Mouse (Mus musculus) forebrain, embryonic 16.5 days (tissue): ENCODE results near the gene Sh3bgrl3. TPM values are rescaled to one million over a fixed set of nuclear protein-coding genes. Genes with fewer than 3 reads are reported as not detected.

Experiments used
- ATAC-seq: fragments of 200-750 bp; cut with Nextera tagmentation; 2 replicates; pipeline ENCODE4 v1.8.0; 2017; ENCODE audit warnings: mild to moderate bottlenecking, moderate library complexity
- H3K27ac ChIP-seq: fragments of 300-500 bp; sonication (generic); 2 replicates; pipeline ENCODE4 v1.5.1; 2014; ENCODE audit warnings: low read length, control low read depth
- H3K27me3 ChIP-seq: fragments of 300-500 bp; sonication (generic); replicated peaks from 2 replicates; pipeline ENCODE4 v1.6.1; 2014; ENCODE audit warnings: low read length; ENCODE audit not compliant: control insufficient read depth, insufficient read depth
- H3K36me3 ChIP-seq: fragments of 300-500 bp; sonication (generic); 2 replicates; pipeline ENCODE4 v1.6.1; 2014; ENCODE audit not compliant: control insufficient read depth, insufficient read depth
- H3K4me1 ChIP-seq: fragments of 300-500 bp; sonication (generic); replicated peaks from 2 replicates; pipeline ENCODE4 v1.6.1; 2014; ENCODE audit warnings: low read length; ENCODE audit not compliant: control insufficient read depth, insufficient read depth
- H3K4me2 ChIP-seq: fragments of 300-500 bp; sonication (generic); 2 replicates; pipeline ENCODE4 v1.6.1; 2014; ENCODE audit warnings: mild to moderate bottlenecking, low read length, control low read depth
- H3K4me3 ChIP-seq: fragments of 300-500 bp; sonication (generic); replicated peaks from 2 replicates; pipeline ENCODE4 v1.5.1; 2014; ENCODE audit warnings: mild to moderate bottlenecking, low read length, control low read depth
- H3K9ac ChIP-seq: fragments of 300-500 bp; sonication (generic); replicated peaks from 2 replicates; pipeline ENCODE4 v1.6.1; 2014; ENCODE audit warnings: low read depth, low read length, control low read depth
- H3K9me3 ChIP-seq: fragments of 300-500 bp; sonication (generic); 2 replicates; pipeline ENCODE4 v1.6.1; 2016; ENCODE audit warnings: low read length; ENCODE audit not compliant: control insufficient read depth
- WGBS: fragments of 180-500 bp; shearing (Covaris S2); extraction: QIAGEN DNeasy Blood & Tissue Kit; methylation state at CpG from one replicate; pipeline ENCODE4 v1.1.7; 2014; 5-methylcytosine and 5-hydroxymethylcytosine counted together
- polyA plus RNA-seq: library from polyadenylated mRNA; unstranded; fragments of >200 nt; fragmentation: Nextera tagmentation; extraction: Ambion mirVana; gene quantifications from 2 replicates; pipeline ENCODE4 v1.2.1, GENCODE M21; 2015

The Sh3bgrl3 gene
- polyA plus RNA-seq, 1 experiment from 2014 or later: 354 TPM

DNA sequence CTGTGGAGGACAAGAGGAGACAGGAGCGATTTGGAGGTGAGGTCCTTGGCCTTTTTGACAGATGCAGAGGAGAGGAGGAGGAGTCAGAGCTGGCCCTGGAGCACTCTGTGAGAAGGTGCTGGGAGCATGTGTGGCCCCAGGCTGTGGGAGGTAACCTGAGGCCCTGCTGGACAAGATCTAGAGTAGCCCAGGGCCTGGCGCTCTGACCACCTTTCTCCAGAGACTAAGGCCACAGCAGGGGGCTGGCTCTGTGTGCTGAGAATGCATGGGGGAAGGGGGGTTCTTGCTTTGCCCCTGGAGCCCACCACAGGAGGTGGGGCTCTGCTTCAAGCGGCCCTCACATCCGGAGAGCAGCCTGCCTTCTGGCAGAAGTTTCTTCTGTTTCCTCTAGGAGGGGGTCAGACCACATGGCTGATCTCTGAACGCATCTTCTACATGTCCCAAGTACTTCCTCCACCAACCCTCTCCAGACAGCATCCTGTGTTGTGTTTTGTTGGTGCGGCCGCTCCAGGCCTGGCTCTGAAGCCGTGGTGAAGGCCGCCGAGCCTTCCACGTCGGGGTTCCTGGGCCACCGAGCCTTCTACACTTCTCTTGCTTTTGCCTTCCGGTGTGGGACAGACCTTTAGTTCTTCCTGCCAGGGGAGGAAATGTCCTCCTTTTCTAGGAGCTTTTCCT, 10.3 kb downstream of the Sh3bgrl3 start:
- no peak overlapping the region for H3K4me3 ChIP-seq
- no peaks in the 10 kb centered on the region for H3K9me3 ChIP-seq
- no peaks in the 10 kb centered on the region for H3K27me3 ChIP-seq
- no peaks in the 10 kb centered on the region for H3K4me1 ChIP-seq
- WGBS: 76% methylated on average over 14 of the region's 14 CpGs
- H3K4me2 ChIP-seq: no peak overlapping the region
- ATAC-seq: no peak
- no peaks in the 10 kb centered on the region for H3K36me3 ChIP-seq
- no peak overlapping the region for H3K27ac ChIP-seq
- no peak overlapping the region for H3K9ac ChIP-seq

DNA sequence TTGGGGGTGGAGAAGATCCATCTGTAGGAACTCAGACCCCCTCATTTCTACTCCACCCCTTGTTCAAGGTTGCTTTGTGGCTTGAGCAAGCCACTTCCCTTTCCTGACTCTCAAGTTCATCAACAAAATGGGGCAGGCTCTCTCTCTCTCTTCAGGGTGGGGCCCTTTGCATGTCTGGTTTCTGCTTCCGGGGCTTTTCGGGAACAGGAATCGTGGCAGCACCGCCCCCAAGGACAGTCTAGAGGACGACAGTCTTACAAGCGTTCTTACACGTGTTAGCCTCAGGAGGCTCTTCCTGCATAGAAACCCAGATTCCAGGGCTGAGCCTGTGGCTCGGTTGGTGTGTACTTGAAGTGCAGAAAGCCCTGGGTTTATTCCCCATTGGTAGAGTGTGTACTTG, 11.6 kb downstream of the Sh3bgrl3 start:
- no peaks in the 10 kb centered on the region for H3K27me3 ChIP-seq
- H3K36me3 ChIP-seq: no peaks in the 10 kb centered on the region
- ATAC-seq: no peak
- no peaks in the 10 kb centered on the region for H3K4me1 ChIP-seq
- H3K9me3 ChIP-seq: no peaks in the 10 kb centered on the region
- H3K9ac ChIP-seq: no peak overlapping the region
- H3K4me3 ChIP-seq: no peak overlapping the region
- no peak overlapping the region for H3K27ac ChIP-seq
- H3K4me2 ChIP-seq: no peak overlapping the region
- WGBS: 90% methylated on average over 8 of the region's 8 CpGs

DNA sequence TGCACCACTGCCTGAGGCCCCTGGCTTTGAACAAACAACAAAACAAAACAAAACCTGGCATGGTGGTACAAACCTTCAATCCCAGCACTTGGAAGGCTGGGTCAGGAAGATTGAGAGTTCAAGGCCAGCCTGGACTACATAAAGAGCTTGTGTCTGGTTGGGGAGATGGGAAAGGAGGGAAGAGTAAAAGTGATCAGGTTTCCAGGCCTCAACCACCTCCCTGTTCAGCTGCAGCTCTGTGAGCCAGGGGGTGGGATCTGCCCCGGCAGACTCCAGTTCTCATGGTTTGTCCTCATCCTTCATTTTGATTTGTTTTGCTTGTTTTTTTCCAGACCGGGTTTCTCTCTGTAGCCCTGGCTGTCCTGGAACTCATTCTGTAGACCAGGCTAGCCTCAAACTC, 12.1 kb downstream of the Sh3bgrl3 start:
- no peaks in the 10 kb centered on the region for H3K27me3 ChIP-seq
- no peak overlapping the region for H3K27ac ChIP-seq
- WGBS: 95% methylated on average over 2 of the region's 2 CpGs
- H3K4me2 ChIP-seq: no peak overlapping the region
- no peaks in the 10 kb centered on the region for H3K4me1 ChIP-seq
- no peak overlapping the region for H3K9ac ChIP-seq
- H3K4me3 ChIP-seq: no peak overlapping the region
- H3K9me3 ChIP-seq: no peaks in the 10 kb centered on the region
- ATAC-seq: no peak
- no peaks in the 10 kb centered on the region for H3K36me3 ChIP-seq

DNA sequence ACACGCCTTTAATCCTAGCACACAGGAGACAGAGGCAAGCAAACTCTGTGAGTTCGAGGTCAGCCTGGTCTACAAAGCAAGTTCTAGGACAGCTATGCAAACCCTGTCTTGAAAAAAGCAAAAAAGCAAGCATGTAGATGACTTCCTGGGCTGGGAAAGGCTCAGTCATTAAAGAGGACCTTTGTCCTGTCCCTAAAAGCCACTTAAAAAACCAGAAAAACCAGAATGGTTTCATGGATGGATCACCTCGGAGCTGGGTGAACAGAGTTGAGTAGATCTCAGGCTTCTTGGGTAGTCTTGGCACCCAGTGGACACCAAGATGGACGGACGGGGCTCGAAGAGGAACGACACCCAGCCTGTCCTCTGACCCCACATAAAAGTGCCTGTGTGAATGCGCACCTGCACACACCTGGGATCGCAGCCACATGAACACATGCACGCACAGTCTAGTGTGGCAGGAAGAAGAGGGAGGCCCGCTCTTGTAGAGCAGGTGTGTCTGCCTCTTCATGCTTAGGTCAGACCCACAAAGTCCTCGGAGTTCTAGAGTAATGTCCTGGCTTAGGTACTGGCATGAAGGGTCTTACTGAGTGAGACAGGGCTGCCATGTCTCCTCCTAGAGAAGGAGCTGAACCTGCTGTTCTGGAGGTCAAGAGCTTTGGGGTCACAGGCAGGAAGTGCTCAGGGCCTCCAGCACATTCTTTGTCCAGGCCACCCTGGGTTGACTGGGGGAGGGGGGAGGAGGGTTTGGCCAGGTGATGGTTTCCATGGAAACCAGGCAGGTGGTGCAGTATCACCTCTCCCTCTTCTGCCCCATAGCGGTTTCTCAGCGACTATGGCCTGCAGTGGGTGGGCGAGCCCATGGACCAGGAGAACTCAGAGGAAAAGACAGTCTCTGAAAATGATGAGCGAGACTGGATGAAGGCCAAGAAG, 13.1 kb downstream of the Sh3bgrl3 start:
- WGBS: 90% methylated on average over 16 of the region's 16 CpGs
- no peaks in the 10 kb centered on the region for H3K27me3 ChIP-seq
- H3K4me3 ChIP-seq: no peak overlapping the region
- no peak overlapping the region for H3K9ac ChIP-seq
- no peaks in the 10 kb centered on the region for H3K4me1 ChIP-seq
- no peak for ATAC-seq
- no peaks in the 10 kb centered on the region for H3K36me3 ChIP-seq
- H3K4me2 ChIP-seq: no peak overlapping the region
- H3K27ac ChIP-seq: no peak overlapping the region
- H3K9me3 ChIP-seq: no peaks in the 10 kb centered on the region

DNA sequence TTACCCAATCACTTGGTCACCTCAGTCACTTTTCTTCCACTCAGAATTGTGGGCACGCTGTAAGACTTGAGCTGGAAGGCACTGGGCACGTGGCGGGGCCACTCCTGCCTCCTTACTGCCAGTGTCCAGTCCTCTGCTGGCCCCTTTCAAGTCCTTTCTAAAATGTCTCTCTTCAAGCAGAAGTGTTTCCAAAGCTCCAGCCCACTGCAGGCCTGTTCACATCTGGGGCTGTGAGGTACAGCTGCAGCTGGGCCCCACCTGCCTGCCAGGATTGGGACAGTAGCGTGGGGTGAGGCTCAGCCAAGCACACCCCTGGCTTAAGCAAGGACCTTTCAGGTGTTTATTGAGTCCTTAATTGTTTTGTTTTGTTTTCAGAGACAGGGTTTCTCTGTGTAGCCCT, 14.6 kb downstream of the Sh3bgrl3 start:
- H3K36me3 ChIP-seq: no peaks in the 10 kb centered on the region
- 89% methylated on average over 4 of the region's 4 CpGs for WGBS
- no peak overlapping the region for H3K4me2 ChIP-seq
- H3K9me3 ChIP-seq: no peaks in the 10 kb centered on the region
- H3K4me3 ChIP-seq: no peak overlapping the region
- H3K27me3 ChIP-seq: no peaks in the 10 kb centered on the region
- no peaks in the 10 kb centered on the region for H3K4me1 ChIP-seq
- H3K9ac ChIP-seq: no peak overlapping the region
- no peak overlapping the region for H3K27ac ChIP-seq
- no peak for ATAC-seq

DNA sequence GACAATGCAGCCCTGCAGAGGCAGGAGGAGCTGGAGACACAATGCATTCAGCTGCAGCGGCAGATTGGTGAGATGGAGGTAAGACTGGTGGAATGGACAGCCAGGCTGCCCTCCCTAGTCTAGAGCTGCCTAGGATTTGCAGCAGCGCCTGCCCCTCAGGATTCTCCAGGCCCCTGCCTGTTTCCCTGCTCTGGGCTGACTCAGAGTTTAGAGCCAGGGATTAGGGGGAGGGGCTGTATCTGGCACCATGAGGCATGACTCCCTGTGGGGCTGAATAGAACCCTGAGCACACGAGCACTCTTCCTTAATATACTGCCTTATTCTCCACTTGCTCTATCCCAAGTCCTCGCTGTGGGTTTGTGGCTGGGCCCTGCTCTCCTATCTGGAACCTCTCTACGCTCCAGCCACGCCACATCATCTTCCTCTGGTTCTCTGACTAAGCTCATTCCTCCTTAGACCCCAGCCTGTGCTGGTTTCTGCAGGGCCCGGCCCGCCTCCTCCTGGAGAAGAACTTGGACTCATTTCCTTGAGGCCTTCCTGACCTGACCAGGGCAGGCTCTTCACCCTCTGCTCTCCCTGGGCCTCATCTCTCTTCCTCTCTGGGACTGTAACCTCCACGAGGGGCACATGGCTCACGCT, 15.1 kb downstream of the Sh3bgrl3 start:
- 48% methylated on average over 10 of the region's 10 CpGs for WGBS
- Histone ChIP-seq H3K36me3 (no peaks in the 10 kb centered on the region), H3K9ac (no peak overlapping the region), H3K4me1 (no peaks in the 10 kb centered on the region), H3K9me3 (no peaks in the 10 kb centered on the region), H3K4me2 (no peak overlapping the region), H3K27me3 (no peaks in the 10 kb centered on the region), H3K27ac (no peak overlapping the region), H3K4me3 (no peak overlapping the region)
- no peak for ATAC-seq

DNA sequence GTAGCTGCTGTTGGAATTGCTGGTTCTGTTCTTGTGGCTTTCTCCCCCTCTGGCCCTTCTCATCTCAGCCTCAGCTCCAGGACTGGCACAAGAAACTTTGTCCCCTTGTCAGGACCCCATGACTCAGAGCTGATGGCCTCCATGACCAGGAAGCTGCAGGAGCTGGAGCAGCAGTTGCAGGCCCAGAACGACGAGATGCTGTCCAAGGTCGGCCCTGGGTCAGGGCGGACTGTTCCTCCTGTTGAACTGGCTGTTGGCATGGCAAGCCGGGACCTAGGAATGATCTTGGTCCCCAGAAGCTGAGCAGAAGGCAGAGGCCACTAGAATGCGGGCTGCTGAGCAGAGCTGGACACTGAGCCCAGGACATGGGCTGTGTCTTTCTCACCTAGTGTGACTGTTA, 16.2 kb downstream of the Sh3bgrl3 start:
- Histone ChIP-seq H3K27ac (no peak overlapping the region), H3K4me3 (no peak overlapping the region), H3K27me3 (no peaks in the 10 kb centered on the region), H3K36me3 (no peaks in the 10 kb centered on the region), H3K9ac (no peak overlapping the region), H3K4me2 (no peak overlapping the region), H3K9me3 (no peaks in the 10 kb centered on the region), H3K4me1 (no peaks in the 10 kb centered on the region)
- no peak for ATAC-seq
- WGBS: 85% methylated on average over 6 of the region's 6 CpGs

DNA sequence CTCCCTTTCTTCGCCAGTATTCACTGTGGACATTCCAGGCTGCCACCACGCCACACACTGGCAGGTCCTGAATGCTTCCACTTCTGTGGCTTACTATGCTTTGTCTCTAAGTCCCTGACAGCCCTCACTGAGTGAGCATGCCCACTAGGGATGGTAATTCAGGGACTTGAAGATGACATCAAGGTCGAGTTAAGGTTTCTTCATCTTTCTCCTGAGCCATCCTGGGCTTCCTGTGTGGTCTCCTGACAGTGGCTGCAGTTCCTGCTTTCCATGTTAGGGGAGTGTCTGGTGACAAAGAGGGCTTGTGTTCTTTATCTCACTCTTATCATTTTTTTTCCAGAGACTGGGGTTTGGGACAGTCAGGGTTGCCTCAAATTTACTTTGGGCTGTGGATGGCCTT, 17.9 kb downstream of the Sh3bgrl3 start:
- no peak overlapping the region for H3K4me3 ChIP-seq

DNA sequence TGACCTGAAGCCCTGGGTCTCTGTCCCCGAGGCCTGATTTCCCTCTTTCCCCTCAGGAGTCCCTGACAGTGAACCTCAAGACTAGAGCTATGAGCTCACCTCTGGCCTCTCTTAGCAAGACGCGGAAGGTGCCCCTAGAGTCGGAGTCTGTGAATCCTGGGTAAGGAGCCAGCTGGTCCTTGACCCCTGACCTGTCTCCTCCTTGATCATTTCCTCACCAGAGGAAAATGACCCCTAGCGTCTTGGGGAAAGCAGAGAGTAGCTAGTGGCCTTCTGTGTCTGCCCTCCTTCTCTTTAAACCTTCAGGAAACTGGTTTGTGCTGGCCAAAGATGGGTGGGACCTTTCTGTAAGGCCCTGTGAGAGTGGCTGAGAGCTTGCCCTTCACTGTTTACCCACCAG, 20.4 kb downstream of the Sh3bgrl3 start:
- Histone ChIP-seq H3K9me3 (no peaks in the 10 kb centered on the region), H3K4me2 (no peak overlapping the region), H3K36me3 (no peaks in the 10 kb centered on the region), H3K4me3 (no peak overlapping the region), H3K27me3 (no peaks in the 10 kb centered on the region), H3K9ac (no peak overlapping the region), H3K4me1 (peaks cover under 1% of the 10 kb centered on the region; the same call in 1 of the 2 replicates), H3K27ac (no peak overlapping the region)
- WGBS: 77% methylated on average over 5 of the region's 5 CpGs
- no peak for ATAC-seq

More for the DNA sequence above, 17.9 kb downstream of the Sh3bgrl3 start:
- Histone ChIP-seq H3K9ac (no peak overlapping the region), H3K27ac (no peak overlapping the region), H3K27me3 (no peaks in the 10 kb centered on the region), H3K9me3 (no peaks in the 10 kb centered on the region), H3K4me1 (no peaks in the 10 kb centered on the region), H3K4me2 (no peak overlapping the region), H3K36me3 (no peaks in the 10 kb centered on the region)
- no peak for ATAC-seq
- 46% methylated on average over 3 of the region's 3 CpGs for WGBS
